Mouse (Mus musculus): ENCODE data around the gene Slc2a8.

GRCm38 (mm10) chr2:33017191-33017590 lies 35.3 kb upstream of the Slc2a8 start:
- TF ChIP-seq POLR2A (IDR thresholded peaks at IDR 0.05; ENCODE audit: borderline replicate concordance, extremely low read depth, low read depth, low read length): no peak
- TF ChIP-seq CTCF (IDR thresholded peaks at IDR 0.05; ENCODE audit: insufficient read depth, low read length): no peak
